Mouse (Mus musculus) stomach, embryonic 16.5 days (tissue): ENCODE data around the gene Clec12a. TPM values are rescaled to one million over a fixed set of nuclear protein-coding genes. Genes with fewer than 3 reads are reported as not detected.

Experiments used
- ATAC-seq: fragments of 200-750 bp; cut with Nextera tagmentation; 2 replicates; pipeline ENCODE4 v1.8.0; 2017; ENCODE audit warnings: moderate number of reproducible peaks, moderate TSS enrichment; ENCODE audit not compliant: insufficient read depth, low FRiP score
- H3K27ac ChIP-seq: fragments of 300-500 bp; sonication (generic); 2 replicates; pipeline ENCODE4 v1.5.1; 2014; ENCODE audit warnings: low read length
- H3K27me3 ChIP-seq: fragments of 300-500 bp; sonication (generic); 2 replicates; pipeline ENCODE4 v1.6.1; 2014; ENCODE audit warnings: low read length, control low read depth, mixed read lengths; ENCODE audit not compliant: control insufficient read depth, insufficient read depth
- H3K36me3 ChIP-seq: fragments of 300-500 bp; sonication (generic); 2 replicates; pipeline ENCODE4 v1.6.1; 2014; ENCODE audit warnings: low read length; ENCODE audit not compliant: control insufficient read depth, insufficient read depth
- H3K4me1 ChIP-seq: fragments of 300-500 bp; sonication (generic); 2 replicates; pipeline ENCODE4 v1.6.1; 2014; ENCODE audit warnings: low read length, control low read depth, mixed read lengths; ENCODE audit not compliant: control insufficient read depth, insufficient read depth
- H3K4me2 ChIP-seq: fragments of 300-500 bp; sonication (generic); 2 replicates; pipeline ENCODE4 v1.6.1; 2014; ENCODE audit warnings: low read depth, low read length, mixed read lengths
- H3K4me3 ChIP-seq: fragments of 300-500 bp; sonication (generic); replicated peaks from 2 replicates; pipeline ENCODE4 v1.5.1; 2014; ENCODE audit warnings: mild to moderate bottlenecking, low read length
- H3K9ac ChIP-seq: fragments of 300-500 bp; sonication (generic); 2 replicates; pipeline ENCODE4 v1.6.1; 2014; ENCODE audit warnings: low read length
- H3K9me3 ChIP-seq: fragments of 300-500 bp; sonication (generic); replicated peaks from 2 replicates; pipeline ENCODE4 v1.6.1; 2016; ENCODE audit warnings: low read length, control low read depth; ENCODE audit not compliant: control insufficient read depth
- WGBS: fragments of 180-500 bp; shearing (Covaris S2); extraction: QIAGEN DNeasy Blood & Tissue Kit; methylation state at CpG from one replicate; pipeline ENCODE4 v1.1.7; 2014; 5-methylcytosine and 5-hydroxymethylcytosine counted together
- polyA plus RNA-seq: library from polyadenylated mRNA; unstranded; fragments of >200 nt; fragmentation: Nextera tagmentation; extraction: Ambion mirVana; gene quantifications from 2 replicates; pipeline ENCODE4 v1.2.1, GENCODE M21; 2015

Gene Clec12a
- polyA plus RNA-seq, 1 experiment from 2014 or later: 2.0 TPM

- Histone ChIP-seq H3K9me3 (no peaks in the 10 kb centered on the region), H3K4me2 (no peak overlapping the region), H3K9ac (no peak overlapping the region), H3K36me3 (no peaks in the 10 kb centered on the region), H3K27me3 (no peaks in the 10 kb centered on the region), H3K27ac (no peak overlapping the region), H3K4me1 (no peaks in the 10 kb centered on the region), H3K4me3 (no peak overlapping the region)
- 54% methylated on average over 13 of the region's 13 CpGs for WGBS
- no peak for ATAC-seq
Observed at GRCm38 (mm10) chr6:129326568-129327150, 15.8 kb upstream of the Clec12a start.

- Histone ChIP-seq H3K4me3 (no peak within 1 kb of the TSS), H3K4me2 (no peak within 1 kb of the TSS), H3K36me3 (no peaks in the 10 kb centered on the region), H3K27me3 (no peaks in the 10 kb centered on the region), H3K27ac (no peak within 1 kb of the TSS), H3K9ac (no peak within 1 kb of the TSS), H3K9me3 (no peaks in the 10 kb centered on the region), H3K4me1 (no peaks in the 10 kb centered on the region)
- ATAC-seq: no peak
- WGBS: 55% methylated on average over 11 of the region's 11 CpGs
Observed at GRCm38 (mm10) chr6:129331610-129332009, 10.9 kb upstream of the Clec12a start, which contains the start of gene 4922502D21Rik. TSS of gene 4922502D21Rik (minus strand) at chr6:129331796.

GRCm38 (mm10) chr6:129333674-129334078, 8.8 kb upstream of the Clec12a start:
- Histone ChIP-seq H3K36me3 (no peaks in the 10 kb centered on the region), H3K4me3 (no peak overlapping the region), H3K4me1 (no peaks in the 10 kb centered on the region), H3K27ac (no peak overlapping the region), H3K27me3 (no peaks in the 10 kb centered on the region), H3K4me2 (no peak overlapping the region), H3K9ac (no peak overlapping the region), H3K9me3 (no peaks in the 10 kb centered on the region)
- ATAC-seq: peak; percentile 75
- 35% methylated on average over 11 of the region's 11 CpGs for WGBS

- Histone ChIP-seq H3K4me1 (no peaks in the 10 kb centered on the region), H3K36me3 (no peaks in the 10 kb centered on the region), H3K27ac (no peak overlapping the region), H3K4me3 (no peak overlapping the region), H3K9me3 (no peaks in the 10 kb centered on the region), H3K27me3 (no peaks in the 10 kb centered on the region), H3K4me2 (no peak overlapping the region), H3K9ac (no peak overlapping the region)
- WGBS: 63% methylated on average over 1 of the region's 1 CpGs
- ATAC-seq: no peak
Observed at GRCm38 (mm10) chr6:129337751-129338150, 4.7 kb upstream of the Clec12a start.

- Histone ChIP-seq H3K4me3 (no peak overlapping the region), H3K27me3 (no peaks in the 10 kb centered on the region), H3K9me3 (peaks cover 6% of the 10 kb centered on the region; the same call in 1 of the 2 replicates), H3K4me2 (no peak overlapping the region), H3K4me1 (no peaks in the 10 kb centered on the region), H3K36me3 (no peaks in the 10 kb centered on the region), H3K9ac (no peak overlapping the region), H3K27ac (no peak overlapping the region)
- WGBS: 64% methylated on average over 3 of the region's 3 CpGs
- ATAC-seq: no peak
Observed at GRCm38 (mm10) chr6:129344408-129344807, 1.9 kb downstream of the Clec12a start.

GRCm38 (mm10) chr6:129349524-129350352, 7.2 kb downstream of the Clec12a start:
- no peaks in the 10 kb centered on the region for H3K36me3 ChIP-seq
- H3K4me1 ChIP-seq: no peaks in the 10 kb centered on the region
- peaks cover 6% of the 10 kb centered on the region; the same call in 1 of the 2 replicates for H3K9me3 ChIP-seq
- no peak overlapping the region for H3K9ac ChIP-seq
- H3K4me3 ChIP-seq: no peak overlapping the region
- H3K4me2 ChIP-seq: no peak overlapping the region
- peak overlapping the region; percentile 37; the same call in 1 of the 2 replicates for H3K27ac ChIP-seq
- H3K27me3 ChIP-seq: no peaks in the 10 kb centered on the region
- peak; percentile 87; the same call in 1 of the 2 replicates for ATAC-seq
- 39% methylated on average over 4 of the region's 4 CpGs for WGBS

- ATAC-seq: no peak
Observed at GRCm38 (mm10) chr6:129351091-129351490, 8.6 kb downstream of the Clec12a start.

GRCm38 (mm10) chr6:129355774-129356173, 13.3 kb downstream of the Clec12a start:
- Histone ChIP-seq H3K9ac (no peak overlapping the region), H3K27me3 (no peaks in the 10 kb centered on the region), H3K4me3 (no peak overlapping the region), H3K9me3 (no peaks in the 10 kb centered on the region), H3K27ac (no peak overlapping the region), H3K4me1 (no peaks in the 10 kb centered on the region), H3K36me3 (no peaks in the 10 kb centered on the region), H3K4me2 (no peak overlapping the region)
- WGBS: 95% methylated on average over 2 of the region's 2 CpGs
- ATAC-seq: no peak

More at GRCm38 (mm10) chr6:129351091-129351490, 8.6 kb downstream of the Clec12a start:
- H3K4me3 ChIP-seq: no peak overlapping the region
- H3K9ac ChIP-seq: no peak overlapping the region
- no peaks in the 10 kb centered on the region for H3K4me1 ChIP-seq
- H3K36me3 ChIP-seq: no peaks in the 10 kb centered on the region
- peaks cover 6% of the 10 kb centered on the region; the same call in 1 of the 2 replicates for H3K9me3 ChIP-seq
- H3K4me2 ChIP-seq: no peak overlapping the region
- H3K27me3 ChIP-seq: no peaks in the 10 kb centered on the region
- WGBS: 88% methylated on average over 3 of the region's 3 CpGs
- no peak overlapping the region for H3K27ac ChIP-seq

- Histone ChIP-seq H3K9ac (no peak overlapping the region), H3K27me3 (no peaks in the 10 kb centered on the region), H3K4me1 (no peaks in the 10 kb centered on the region), H3K36me3 (no peaks in the 10 kb centered on the region), H3K4me2 (no peak overlapping the region), H3K4me3 (no peak overlapping the region), H3K9me3 (no peaks in the 10 kb centered on the region), H3K27ac (no peak overlapping the region)
- no peak for ATAC-seq
Observed at GRCm38 (mm10) chr6:129356430-129356829, 13.9 kb downstream of the Clec12a start.
